Mouse (Mus musculus) natural killer cell, adult 2 months (primary cell): Measurements from ENCODE around the gene Gramd1c.

Experiments
- DNase-seq, 2 experiments: peaks; one replicate each; pipeline ENCODE4 v3.0.0; 2022; ENCODE audit warnings: low spot score in 2 of 2

Gramd1c gene

DNA sequence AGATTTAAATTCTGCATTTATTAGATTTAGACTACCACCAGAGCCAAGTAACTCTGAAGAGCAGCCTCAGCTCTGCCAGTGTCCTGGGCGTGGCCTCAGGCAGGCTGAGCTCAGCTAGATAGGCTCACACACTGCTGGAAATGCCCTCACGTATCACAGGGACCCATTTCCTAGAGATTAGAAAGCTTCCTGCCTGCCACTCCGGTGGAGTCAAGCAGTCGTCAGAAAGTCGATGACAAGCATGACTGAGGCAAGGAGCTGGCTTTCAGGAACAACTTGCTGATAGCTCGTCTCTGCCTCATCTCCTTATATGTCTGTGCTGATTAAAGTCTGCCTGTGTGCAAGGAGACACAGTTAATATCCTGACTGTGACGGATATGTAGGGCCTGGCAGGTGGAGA lies 44.8 kb downstream of the Gramd1c start:
- DNase-seq, result no peak

DNA sequence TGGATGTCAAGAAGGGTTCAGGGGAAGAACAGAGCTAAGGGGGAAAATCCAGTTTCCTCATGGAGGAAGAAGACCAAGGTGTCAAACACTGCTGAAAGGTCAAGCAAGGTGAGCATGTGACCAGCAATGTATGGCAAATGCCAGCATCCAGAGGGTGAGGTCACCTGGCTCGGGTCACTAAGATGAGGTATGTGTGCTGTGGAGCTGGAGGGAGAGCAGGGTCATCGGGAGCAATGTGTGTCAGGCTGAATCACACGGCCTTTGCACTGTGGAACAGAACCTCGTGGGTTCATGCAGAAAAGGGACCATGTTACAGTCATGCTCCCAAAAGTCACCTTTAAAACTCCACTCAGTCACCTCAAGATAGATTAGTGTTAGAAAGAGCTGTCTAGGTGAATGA lies 45.4 kb downstream of the Gramd1c start:
- no peak for DNase-seq

DNA sequence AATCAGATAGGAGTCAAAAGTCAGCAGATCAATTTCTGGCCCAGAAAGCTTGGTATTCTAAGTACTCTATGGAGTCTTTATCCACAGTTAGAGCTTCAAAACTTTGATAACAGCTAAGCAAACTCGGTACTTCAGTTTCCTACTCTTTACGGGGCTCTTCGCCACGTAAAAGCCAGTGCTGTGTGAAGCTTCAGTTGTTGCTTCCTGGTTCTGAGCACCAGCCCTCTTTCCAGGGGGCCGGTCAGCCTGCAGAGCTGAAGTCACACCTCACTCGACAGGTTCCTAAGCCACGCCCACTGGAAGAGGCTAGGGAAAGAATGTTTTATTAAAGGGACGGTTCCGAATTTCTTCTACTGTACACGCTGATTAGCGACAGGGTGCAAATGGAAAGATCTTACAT lies 47.0 kb downstream of the Gramd1c start:
- DNase-seq, result peak; percentile 44 to 45

DNA sequence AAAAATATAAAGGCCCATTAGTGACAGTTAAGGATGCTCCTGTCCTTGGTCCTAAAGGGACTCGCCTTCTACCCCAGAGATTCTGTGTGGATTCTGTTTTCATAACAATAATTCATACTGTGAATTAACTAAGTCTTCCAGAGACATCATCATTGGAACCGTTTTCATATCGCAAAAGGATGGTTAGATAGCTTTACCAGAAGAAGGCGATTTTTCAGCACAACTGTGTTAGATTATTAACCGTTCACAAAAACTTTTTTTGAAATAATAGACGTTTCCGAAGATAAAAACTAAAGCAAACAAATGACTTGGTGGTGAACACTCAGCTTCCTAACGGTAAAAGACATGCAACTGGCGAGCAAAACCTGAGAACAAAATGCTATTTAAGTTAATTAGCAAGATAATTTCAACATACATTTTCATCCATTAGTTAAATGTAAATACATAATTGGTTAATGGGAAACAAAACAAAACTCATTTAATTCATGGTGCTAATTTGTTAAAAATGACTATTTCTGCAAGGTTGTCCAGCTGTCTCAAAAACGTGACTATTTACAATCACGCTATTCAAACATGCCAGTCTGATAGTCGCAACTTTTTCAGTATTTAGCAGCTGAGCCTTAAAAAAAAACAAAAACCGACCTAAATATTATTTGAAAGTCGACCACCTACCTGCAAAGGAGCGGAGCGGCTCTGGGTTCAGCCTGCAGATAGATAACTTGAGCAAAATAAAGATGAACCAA lies 47.6 kb downstream of the Gramd1c start:
- no peak for DNase-seq

DNA sequence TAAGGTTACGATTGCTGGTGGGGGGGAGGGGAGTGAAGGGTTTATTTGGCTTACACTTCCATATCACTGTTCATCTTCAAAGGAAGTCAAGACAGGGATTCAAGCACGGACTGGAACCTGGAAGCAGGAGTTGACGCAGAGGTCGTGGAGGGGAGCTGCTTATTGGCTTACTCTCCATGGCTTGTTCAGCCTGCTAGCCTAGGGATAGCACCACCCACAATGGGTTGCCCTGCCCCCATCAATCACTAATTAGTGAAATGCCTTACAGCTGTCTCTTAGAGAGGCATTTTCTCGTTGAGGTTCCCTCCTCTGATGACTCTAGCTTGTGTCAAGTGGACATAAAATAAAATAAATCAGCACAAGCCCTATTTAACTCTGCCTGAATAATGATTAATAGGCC lies 52.1 kb downstream of the Gramd1c start:
- no peak for DNase-seq

DNA sequence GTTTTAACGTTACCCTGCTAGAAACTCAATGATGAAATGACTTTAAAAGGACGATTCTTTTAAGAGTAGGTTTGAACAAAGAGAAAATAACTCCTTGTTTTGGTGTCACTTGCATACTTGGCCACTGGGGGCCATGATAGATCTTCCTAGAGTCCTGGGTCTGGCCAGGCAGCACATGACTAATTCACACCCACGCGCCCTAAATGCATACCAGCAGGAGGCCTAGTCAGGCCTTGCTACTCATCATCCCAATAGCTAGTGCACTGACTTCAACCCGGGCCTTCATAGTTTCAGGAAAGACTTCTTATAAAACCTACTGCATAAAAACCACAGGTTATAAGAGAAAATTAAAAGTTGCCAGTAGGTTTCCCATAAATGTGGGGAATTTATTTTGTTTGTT lies 61.1 kb downstream of the Gramd1c start:
- DNase-seq, result no peak

DNA sequence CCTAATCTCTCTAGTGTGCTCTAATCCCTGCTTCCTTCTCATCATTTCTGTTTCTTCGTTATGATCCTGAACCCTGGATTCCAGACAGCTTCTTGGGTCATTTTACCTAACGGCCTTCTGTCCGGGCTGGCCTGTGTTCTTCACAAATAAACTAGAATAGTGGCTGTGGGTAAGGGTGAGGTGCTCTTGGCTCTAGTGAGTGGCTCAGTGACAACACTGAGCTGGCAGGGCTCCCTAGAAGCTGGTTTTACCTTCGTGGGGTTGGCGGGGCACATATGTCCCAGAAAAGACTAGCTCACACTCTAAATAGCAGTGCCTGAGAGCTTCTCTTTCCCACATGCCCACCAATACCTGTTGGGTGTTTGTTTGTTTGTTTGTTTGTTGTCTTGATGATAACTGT lies 63.6 kb downstream of the Gramd1c start:
- no peak for DNase-seq

DNA sequence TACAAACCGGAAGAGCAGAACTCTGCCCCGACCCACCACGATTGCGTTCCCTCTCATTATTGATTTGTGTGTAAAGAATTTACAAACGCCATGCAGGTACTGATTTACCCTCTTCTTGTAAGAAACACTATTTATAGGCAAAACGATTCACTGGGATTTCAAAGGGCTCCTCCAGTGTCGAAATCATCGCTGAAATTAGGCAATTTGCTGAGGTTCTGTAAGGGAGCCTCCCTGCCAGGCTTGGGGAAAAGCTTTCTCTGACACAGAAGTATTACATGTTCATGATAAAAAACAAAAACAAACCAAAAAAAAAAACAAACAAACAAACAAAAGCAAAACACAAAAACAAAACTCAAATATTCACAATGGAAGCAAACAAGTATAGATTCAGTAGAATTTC lies 64.0 kb downstream of the Gramd1c start:
- DNase-seq, result no peak

DNA sequence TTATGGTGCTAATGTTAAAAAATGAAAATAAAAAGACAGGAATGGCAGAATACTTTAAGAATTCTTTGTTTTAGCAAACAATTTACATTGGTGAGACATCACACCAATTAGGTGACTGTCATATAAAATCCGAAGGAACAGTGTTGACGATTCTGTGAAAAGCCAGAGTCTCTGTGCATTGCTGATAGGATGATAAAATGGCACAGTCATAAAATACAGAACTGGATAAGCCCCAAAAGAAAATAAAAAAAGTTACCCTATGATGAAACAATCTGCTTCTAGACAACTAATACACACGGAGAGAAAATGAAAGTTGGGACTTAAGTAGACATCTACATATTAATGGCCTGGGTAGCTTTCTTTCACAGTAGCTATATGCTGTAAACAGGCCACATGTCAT lies 68.5 kb downstream of the Gramd1c start:
- DNase-seq, result no peak

DNA sequence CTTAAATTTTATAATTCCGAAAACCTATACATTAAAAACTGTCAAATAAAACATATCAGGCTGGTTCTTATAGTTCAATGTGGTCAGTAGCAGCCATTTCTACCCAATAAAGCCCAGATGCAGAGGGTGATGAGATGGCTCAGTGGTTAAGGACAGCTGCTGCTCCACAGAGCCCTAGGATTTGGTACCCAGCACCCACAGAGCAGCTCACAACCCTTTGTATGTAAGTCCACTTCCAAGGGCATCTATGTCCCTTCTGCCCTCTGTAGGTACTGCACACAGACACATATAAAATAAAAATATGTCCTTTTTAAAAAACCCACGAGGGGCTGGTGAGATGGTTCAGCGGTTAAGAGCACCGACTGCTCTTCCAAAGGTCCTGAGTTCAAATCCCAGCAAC lies 76.8 kb downstream of the Gramd1c start:
- DNase-seq, result no peak

DNA sequence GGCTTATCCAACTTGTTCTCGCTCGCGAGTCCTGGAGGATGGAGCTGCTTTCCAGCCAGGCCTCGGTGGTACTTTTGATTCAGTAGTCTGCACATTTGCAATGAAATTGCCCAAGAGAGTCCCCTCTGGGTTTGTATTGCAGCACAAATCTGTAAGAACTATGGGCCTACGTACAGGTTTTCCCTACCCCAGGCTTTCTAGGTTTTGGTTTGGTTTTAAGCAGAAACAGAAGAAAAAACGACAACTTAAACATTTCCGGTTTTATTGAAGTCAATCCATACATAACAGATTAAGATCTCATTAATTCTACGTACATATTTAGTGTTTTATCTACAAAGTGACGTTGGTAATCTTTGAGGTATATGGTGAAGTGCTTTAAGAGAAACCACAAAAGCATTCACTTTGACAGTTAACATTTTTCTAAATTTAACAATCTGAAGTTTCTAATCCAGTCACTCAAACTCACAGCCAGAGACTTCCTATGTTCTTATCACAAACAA lies 83.0 kb downstream of the Gramd1c start:
- DNase-seq, result no peak

DNA sequence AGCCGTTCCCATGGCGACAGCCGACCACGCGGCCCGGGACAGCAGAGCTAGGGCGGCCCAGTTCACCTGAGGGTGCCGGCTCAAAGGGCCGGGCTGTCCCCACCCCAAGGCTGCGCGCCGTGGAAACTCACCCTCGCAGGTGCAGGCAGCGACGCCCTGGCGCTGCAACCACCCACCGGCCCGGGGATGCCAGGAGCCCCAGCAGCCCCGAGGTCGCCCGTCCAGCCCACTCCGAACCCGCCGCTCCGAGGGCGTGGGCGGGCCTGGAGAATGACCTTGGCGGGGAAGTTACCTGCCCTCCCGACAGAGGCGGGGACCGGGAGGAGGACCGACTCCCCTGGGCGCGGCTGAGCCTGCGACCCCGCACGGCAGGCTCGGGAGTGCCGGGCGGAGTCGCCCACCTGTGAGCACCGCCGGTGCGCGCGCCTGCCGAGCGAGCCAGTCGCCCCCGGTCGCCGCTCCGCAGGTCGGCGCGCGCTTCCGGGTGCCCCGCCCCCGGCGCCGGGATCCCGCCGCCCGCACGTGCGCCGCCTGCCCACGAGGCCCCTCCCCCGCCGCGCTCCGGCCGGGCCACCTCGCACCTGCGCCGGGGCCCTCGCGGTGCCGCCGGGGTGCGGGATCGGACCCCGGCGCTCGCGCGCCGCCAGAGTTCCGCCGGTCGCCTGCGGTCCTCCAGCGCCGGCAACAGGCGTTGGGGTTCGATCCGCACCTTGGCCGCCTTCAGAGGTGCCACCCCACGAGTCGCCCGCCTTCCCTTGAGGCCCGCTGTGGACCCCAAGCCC lies 83.6 kb downstream of the Gramd1c start, which contains the start of gene Zdhhc23:
Gene Zdhhc23, minus strand, starts transcription at position 464 of the 782 bp plus-strand sequence.
- peak in 1 of 2 experiments; percentile 24 for DNase-seq

DNA sequence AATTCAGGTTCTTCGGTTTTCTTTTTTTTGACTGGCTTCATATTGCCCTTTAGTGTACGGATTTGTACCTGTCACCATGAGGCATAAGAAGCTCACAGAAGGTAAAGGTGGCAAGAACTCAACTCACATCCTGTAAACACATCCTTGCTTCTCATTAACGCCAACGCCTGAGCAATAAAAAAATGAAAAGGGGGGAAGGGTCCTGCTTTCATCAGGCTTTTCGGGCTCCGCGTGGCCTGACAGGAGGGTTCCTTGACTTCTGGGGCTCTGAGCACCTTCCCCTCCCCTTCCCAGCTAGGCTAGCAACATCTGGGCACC lies 84.2 kb downstream of the Gramd1c start:
- no peak for DNase-seq

DNA sequence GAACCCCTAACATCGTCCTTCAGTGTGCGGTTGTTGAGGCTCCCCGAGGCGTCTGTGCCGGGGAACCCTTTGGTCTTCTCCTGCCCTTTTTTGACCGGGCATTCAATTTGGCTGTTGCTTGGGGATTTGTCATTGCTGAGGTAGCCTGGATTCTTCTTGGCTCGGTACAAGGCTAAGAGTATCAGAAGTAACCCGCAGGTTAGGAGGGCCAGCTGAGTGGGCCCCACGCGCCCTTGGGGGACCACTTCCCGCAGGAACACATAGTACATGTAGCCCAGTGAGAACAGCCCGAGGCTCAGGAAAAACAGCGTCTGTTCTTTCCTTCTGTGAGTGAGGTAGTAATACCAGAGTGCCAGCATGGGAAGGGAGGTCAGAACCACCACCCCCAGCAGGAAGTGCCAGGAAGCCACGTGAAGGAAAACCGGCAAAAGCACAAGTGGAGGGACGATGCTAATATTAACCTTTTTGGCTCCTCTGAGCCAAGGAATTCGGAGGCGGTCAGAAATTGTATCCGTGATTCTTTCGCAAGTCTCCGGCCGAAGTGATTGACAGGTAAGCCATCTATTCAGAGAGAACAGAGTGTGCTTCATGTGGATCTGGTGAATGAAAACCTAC lies 89.4 kb downstream of the Gramd1c start:
- no peak for DNase-seq

DNA sequence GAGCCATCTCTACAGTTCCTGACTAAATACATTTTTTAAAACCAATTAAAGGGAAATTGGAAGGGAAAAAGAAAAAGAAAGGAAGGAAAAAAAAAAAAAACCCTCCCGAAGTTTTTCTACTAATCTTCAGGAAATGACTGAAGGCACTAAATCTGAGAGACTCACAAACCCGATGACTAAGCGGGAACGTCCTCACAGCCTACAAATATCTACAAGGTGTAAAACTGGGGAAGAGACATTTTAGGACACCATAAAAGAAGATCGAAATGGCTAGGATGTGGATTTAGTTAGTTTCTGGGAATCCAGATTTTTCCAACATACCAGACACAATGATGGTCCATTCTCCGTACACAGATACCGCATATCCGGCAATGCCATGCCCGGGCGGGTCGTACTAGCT lies 90.0 kb downstream of the Gramd1c start:
- DNase-seq, result no peak

DNA sequence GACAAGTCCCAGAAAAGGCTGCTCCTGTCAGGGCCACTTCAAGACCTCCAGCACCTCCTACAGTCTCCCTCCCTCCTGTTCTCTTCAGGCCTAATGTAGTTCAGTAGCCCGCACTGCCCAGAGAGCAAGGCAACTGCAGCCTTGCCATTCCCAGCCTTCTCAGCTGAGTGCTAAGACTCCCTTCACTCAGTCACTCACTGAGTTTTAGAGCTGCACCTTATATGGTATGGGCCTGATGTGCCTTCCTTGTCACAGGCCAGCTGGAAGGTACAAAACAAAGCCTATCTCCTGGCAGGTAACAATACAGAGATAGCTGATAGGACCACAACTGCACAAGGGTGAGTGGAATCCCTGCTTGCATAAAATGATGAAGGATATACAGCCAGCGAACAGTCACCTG lies 90.8 kb downstream of the Gramd1c start:
- DNase-seq, result no peak

DNA sequence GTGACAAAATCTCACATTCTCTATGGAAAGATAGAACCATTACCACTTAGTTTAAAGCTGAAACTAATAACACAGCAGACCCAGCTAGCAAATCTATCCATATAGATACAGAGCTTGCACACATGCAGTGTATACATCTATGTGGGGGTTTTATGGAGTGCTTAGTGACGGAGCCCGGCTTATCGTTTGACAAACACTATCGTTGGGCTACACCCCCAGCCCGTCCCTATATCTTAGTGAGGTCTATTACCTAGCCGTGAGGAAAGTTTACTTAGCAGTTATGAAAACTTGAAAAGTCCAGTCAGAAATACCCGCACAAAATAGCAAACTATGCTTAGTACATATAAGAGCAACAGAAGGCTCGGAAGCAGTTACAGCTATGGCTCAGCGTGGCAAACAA lies 91.4 kb downstream of the Gramd1c start:
- DNase-seq, result no peak

DNA sequence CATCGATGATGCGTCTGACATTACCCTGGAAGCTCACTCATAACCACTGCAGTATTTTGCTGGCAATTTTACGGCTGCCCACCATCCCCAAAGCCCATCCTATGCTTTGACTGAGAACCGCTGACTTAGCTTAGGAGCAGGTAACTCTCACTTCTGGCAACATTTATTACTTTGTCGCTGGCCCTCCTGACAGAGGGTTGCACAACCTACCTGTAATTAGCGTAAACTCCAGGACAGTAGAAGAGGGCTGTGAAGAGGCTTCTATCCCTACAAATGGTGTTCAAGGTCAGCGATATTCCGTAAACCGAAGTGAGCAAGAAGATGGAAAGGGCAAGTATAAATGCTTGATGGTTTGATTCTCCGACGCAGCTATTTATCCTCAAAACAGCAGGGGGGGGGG lies 92.0 kb downstream of the Gramd1c start:
- no peak for DNase-seq

DNA sequence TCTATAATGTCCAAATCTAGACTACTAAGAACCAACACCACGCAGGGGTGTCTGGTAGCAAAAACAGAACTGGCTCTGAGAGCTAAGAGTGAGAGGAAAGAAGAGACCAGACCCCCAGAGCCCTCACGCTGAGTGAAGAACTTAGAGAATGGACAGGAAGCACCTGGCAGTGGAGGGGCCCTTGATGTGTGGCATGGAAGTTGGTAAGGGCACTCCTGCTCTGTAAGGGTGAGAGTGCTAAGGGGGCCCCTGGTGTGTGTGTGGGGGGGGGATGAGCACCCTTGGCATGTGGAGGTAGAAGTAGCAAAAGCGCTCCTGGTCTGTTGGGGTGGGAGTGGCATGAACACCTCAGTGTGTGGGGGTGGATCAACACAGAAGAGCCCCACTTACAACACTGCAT lies 92.7 kb downstream of the Gramd1c start:
- no peak for DNase-seq

DNA sequence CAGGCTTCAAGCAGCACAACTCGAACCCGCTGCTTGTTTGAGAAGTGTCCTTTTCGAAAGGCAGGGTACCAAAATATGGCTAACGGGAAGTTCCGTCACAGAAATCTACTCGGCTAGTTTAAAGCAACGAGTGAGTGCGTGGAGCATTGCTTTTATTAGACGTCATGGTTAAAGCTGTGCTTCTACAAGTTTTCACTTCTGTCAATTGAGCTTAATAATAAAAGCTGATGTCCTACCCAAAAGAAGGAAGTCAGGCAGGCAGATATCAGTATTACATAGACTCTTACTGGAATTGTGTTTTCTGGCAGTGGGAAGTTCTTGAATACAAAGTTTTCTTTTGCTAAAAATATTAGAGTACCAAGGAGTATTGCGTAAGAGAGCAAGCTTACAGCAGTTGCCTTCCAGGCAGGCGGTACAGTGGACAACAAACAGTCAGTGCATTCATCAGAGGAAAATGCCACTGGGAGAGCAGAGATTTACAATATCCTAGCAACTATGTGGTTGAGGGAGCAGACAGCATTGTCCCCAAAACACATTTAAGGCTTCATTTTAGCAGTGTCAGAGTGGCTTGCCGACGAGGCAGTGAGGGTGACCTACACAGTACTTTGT lies 97.3 kb downstream of the Gramd1c start:
- DNase-seq, result no peak

DNA sequence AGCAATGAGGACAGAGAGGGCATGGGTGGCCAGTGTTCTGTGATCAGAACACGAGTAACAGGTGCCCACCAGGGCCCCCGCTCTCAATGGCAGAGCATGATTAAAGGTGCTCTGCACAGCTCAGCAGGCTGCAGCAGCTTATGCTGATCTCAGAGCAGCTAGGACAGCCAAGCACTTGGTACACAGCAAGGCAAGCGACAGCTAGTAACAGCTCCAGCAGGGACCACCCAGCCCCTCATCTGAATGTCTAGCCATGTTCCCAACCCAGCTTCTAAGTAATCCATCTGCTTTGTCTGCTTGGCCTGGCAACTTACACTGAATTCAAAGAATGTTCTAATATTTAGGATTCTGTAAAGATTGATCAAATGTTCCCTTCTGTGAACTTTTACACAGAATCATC lies 99.4 kb downstream of the Gramd1c start:
- no peak for DNase-seq

DNA sequence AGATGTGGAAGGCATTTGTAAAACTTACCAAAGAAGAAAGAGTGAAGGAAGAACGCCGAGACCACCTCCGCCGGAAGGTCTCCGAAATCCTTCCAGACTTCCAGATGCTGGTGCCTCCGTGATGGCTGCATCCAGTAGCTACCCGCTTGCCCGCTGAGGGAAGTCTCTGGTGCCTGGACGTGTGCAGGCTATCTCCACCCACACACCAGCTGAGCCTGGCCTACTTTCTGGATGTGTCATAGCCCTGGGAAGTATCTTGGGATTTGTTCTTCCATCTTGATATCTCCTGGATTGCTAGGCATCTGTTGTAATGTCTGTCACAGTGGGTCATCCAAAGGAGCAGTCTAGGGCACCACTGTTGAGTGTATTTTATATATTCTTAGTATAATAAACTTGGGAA lies 99.9 kb downstream of the Gramd1c start:
- no peak for DNase-seq

DNA sequence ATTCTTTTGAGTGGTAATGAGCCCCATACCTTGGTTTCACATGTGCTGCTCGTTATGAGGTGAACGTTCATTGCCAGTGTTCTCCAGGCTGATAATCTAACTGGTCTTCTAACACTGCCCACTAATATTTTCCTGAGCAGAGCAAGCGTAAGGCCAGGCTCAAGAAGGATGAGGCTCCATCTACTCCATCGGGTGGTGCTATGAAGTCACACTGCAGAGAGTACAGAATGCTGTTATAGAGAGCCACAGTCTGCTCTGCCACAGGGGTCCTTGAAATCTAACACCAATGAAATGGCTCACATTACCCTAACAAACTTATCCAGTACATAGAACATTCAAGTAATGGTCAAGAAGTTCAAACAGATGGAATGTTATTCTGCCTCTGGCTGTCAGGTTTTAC lies 105.1 kb downstream of the Gramd1c start:
- no peak for DNase-seq
